Mouse (Mus musculus): Measurements from ENCODE around the gene Gtf2h2.
"Not testable (repeated sequence)": the region's sequence is repeated elsewhere in the genome, so short reads cannot be mapped to it uniquely, and the experiment has no call there.

The Gtf2h2 gene

DNA sequence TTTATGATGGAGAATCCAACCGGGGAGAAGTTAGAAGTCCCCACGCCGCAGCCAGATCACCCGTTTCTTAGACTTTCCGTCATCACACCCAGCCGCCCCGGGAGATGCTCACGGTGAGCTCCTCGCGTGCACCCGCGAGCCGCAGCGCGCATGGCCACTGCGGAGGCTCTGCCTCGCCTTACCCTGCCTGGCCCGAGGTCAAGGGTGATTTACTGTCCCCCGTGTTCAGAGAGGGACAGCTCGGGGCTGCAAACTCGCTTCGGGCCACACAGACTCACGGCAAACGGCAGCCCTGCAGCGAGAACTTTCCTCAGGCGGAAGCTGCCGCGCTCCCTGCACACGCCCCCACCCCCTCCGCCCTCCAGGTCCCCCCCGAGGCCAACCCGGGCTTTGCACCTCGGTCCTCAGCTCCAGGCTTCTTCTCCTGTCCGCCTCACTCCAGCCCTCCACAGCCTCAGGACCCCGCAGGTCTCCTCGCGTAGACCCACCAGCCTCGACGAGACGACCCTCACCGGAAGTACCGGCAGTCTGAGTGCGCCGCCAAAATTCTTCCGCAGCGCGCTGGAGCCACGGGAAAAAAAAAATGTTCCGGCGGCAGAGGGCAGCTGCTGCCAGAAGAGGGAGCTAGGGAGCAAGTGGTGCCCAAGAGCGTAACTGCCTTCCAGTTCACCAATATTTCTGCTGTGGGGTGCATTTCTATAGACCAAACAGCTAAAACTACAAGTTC lies at the start of gene Gtf2h2:
Gene Gtf2h2 (minus strand): TSS at position 519 of the 727 bp plus-strand sequence.
- peak; percentile 91 for DNase-seq (ENCODE audit: low spot score)

DNA sequence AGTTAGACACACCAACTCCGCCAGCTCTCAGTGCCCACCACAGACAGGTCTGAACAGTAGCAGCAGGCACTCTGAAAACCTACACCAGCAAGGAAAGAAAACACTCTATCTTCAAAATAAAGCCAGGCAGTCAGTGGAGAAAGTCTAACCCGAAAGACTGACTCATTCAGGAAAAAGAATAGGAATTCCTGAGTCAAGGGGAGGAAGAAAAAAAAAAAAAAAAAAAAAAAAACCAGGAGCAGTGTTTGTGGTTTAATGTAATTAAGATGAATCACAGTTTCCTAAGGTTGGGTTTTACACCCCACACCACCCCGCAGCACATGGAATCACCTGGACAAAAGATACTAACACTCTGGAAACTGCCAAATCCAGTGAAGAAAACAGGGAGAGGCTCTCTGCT lies 43.8 kb upstream of the Gtf2h2 start:
- no peak for DNase-seq (ENCODE audit: low spot score)

DNA sequence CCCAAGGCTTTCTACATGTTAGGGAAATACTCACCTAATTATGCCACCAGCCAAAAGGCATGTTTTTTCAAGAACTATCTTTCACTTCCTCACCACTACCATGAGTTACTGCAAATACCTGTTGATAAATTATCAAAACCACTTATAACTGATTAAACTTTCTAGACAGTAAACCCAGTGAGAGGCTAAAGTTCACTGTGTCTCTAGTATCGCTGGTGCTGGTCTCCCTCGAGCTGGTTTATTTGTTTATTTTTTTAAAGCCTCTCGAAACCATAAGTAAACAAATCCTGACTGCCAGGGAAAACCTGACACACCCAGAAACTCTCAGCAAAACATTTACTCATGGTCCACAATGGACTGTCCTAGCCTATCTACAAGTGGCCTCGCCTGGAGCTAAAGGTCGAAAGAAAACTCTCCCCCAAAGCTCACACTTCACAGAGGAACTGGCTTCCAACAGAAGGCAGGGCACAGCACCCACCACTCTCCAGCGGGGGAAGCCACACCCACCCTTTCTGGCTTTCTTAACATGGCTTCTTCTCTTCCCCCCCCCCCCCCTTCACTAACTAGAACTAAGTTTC lies 40.5 kb upstream of the Gtf2h2 start:
- DNase-seq (ENCODE audit: low spot score): no peak

DNA sequence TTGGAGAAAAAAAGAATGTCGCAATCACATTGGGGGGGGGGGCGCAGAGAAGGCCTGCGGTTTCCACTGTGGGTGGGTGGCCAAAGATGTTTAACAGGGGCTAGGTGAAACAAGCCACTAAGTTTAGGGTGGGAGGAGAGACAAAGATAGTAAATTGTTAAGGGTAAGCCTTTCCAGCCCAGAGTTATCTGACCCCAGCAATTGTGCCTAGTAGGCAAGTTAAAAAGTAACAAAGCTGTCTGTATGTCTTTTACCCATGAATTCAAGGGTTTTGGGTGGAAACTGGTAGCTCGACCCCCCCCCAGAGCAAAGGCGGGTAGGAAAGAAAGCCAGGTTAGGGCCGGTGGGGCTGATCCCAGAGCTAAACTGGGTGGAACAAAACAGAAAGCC lies 34.3 kb upstream of the Gtf2h2 start:
- no peak for DNase-seq (ENCODE audit: low spot score)

DNA sequence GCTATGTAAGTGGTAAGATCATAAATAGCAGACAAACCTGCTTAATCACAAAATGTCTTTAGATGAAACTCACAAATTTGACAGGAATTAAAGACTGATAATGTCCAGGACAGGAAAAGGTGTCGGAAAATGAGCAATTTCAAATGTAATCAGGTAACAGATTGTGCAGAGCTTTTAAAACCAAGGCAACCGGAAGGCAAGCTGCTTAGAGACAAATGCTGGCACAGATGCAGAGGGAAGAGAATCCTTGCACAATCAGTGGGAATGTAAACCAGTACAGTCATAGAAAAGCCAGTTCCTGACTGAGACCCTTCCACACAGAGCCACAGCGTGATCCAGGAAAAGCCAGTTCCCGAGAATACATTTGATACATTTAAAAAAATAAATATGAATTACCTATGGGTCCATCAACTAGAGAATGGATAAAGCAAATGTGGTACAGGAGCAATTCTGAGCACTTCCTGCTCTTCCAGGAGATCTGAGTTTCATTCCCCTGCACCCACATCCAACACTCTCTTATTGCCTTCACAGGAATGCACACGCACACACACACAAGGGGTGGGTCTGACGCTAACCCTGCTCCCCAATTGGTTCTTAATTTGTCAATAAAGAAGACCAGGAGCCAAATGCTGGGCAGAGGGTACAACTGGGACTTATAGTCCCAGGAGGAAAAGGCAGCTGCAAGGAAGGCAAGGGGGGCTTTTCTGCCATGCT lies 33.7 kb upstream of the Gtf2h2 start:
- no peak for DNase-seq (ENCODE audit: low spot score)

DNA sequence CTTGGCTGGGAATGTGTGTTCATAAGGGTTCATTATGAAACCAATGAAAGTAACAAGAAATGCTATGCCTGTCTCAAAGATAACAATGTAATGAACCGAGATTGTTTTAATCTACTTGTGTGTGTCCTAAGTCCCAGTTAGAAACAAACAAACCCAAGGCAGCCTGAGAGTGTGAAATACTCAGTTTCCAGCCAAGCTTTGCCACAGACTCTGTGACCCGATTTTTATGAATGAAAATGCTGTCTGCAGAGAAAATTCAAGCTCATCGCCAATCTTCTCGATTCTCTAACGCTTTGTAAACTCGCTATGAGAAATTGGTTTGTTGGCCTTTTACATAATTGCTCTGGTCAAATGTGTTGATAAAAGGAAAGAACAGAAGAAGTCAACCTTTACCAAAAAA lies 32.5 kb upstream of the Gtf2h2 start:
- no peak for DNase-seq (ENCODE audit: low spot score)

DNA sequence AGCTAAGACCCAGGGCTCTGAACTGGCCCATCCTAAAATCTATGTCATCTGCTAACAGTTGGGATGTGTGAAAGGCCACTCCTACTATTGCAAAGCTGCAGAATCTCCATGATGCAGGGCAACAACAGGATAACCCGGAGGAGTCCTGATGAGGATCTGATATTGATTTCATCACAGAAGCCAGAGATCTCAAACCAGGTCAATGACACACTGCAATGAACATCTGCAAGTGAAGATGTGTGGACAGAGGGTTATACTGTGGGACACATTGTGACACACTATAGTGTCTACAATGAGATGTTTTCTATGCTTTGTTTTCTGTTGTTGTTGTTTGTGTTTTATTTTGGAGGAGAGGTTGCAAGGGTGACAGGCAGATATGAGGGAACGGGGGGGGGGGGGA lies 31.3 kb upstream of the Gtf2h2 start:
- no peak for DNase-seq (ENCODE audit: low spot score)

DNA sequence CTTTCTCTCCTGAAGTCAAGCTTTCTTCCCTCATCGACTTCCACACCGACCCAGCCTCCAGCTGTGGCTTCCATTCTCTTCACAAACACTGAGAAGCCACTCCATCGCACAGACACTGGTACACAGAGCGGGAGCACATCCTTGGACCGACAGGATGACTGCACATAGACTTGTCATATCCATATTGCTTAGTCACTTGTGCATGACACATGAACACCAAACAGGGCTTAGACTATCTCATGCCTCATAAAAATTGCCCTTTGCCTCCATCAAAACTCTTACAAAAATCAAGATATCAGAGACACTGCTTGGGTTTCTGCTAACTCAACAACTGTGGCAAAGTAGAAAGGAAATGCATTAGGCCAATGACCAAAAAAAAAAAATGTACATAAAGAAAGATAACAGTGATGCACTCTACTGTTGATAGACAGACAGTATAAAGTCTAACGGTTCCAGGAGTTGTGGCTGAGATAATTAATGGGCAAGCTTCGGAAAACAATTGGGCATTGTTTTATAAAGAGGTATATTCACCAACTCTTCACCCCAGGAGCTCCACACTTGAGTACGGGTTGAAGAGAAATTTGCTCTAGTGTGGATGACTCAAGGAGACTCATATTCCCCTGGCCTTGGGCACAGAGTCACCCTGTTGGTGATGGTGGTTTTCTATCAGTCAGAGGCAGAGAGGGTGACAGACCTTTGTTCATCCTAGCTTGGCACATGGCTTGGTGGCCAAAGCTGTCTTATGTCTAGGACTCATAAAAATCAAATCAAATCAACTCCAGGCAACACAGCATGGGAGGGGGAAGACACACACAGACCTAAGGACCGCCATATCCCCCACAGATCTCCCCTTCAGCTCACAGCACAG lies 29.6 kb upstream of the Gtf2h2 start:
- DNase-seq (ENCODE audit: low spot score): no peak

DNA sequence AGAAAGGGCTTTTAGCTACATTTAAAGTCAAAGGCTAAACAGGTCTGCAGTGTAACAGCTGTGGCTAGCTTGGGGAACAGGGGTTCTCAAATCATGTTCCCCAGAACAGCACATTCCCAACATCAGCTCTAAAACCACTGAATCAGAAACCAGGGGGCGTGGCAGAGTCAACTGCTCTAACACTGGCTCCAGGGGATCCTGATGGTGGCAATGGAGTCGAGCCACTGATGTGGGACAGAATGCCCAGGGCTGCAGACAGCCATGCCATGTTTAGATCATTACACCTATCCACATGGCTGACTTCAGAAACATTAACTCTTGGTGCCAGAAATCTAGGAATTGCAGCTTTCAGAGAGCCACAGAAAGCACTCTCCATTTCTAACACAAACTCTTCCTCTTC lies 26.8 kb upstream of the Gtf2h2 start:
- DNase-seq (ENCODE audit: low spot score): no peak

DNA sequence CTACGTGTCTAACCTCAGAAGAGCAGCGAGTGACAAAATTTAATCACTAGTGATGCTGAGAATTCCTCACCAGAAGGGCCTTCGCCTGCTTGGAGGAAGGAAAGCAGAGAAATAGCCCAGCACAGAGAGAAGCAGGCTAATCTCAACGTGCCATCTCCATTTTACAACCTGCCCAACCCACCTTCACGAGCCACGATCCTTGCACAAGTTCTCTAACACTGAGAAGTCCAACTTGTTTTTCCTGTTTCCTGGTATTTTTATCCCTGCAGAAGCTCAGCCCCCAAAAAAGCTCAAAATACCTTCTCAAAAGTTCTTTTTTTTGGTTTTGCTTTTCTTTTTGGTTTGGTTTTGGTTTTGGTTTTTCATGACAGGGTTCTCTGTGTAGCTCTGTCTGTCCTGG lies 25.8 kb upstream of the Gtf2h2 start:
- DNase-seq (ENCODE audit: low spot score): no peak

DNA sequence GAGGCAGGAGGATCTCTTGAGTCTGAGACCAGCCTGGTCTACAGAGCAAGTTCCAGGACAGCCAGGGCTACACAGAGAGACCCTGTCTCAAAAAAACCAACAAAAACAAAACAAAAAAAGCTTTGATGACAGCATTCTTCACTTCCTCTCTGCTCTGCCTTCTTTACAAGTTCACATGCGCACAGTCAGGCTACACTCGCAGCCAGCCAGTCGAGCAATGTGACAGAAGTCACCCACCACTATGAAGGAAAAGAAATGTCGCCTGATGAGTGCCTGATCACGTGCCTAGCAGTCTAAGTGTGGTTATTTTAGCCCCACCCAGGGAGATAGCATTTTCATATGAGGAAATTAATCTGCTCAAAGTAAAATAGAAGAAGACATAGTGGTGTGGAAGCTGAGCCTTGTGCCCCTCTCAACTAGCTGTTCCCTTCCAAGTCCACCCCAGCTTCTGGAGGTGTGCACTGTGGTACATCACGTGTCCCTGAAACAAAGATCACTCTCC lies 25.3 kb upstream of the Gtf2h2 start:
- no peak for DNase-seq (ENCODE audit: low spot score)

DNA sequence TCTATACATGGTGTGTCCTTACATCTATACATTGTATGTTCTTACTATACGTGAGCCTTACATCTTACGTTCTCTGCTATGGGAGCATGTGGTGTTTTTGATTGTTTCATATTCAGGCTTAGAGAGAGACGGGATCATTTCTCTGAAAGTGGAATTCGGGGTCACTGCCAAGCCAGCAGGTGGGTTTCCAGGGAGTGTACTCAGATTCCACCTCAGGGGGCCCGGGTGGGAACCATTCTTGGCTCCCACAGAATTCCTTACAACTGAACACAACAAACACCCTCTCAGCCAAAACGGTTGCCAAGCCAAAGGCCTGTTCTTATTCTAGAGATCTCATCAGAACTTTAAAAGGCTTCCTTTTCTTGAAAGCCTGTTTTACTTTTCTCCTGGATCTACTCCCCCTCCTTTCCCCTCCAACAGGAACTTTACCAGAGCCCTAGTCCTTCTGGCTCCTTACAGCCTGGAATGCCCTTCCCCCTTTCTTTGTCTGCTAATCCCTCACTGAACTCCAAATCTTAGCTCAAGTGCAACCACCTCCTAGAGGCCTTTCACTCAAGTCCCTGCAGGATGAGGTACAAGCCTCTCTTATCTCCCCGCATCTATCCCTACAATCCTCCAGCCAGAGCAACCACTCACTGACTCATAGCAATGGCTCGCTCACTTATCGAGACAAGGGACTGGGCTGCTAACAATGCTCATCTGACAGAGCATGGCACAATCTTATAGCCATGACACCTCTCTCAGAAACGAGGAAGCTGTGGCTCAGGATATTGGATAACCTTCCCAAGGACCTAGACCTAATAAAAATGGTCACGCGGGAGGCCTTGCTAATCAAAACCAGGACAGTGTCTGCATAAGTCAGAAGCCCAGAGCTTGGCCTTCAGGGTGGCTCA lies 24.1 kb upstream of the Gtf2h2 start:
- DNase-seq (ENCODE audit: low spot score): peak; percentile 30

DNA sequence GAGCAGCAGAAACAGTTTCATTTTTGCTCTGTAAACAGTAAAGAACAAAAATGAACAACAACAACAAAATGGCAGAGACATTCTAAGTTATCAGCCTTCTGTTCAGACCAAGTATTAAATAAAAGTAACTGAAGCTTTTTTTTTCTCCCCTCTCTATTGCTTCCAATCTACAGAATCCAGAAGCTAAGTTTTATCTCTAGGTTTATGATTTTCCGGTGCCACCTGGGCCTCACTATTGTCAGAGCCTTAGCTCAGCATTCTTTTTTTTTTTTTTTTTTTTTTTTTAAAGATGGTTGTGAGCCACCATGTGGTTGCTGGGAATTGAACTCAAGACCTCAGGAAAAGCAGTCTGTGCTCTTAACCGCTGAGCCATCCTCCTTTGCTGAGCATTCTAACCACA lies 20.4 kb upstream of the Gtf2h2 start:
- no peak for DNase-seq (ENCODE audit: low spot score)

DNA sequence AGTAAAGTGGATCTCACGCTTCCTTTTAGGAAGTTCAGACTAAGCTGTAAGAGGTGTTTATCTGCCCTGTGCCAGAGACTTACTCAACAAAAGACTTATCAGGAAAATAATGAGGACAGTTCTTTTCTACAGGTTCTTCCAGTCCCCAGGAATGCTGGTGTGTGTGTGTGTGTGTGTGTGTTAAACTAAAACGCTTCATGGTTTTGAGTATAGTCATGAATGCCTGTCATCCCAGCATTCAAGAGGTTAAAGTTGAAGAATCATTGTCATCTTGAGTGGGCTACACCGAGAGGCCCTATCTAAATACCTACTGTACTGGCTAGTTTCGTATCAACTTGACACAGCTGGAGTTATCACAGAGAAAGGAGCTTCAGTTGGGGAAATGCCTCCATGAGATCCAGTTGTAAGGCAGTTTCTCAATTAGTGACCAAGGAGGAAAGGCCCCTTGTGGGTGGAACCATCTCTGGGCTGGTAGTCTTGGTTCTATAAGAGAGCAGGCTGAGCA lies 19.5 kb upstream of the Gtf2h2 start:
- no peak for DNase-seq (ENCODE audit: low spot score)

DNA sequence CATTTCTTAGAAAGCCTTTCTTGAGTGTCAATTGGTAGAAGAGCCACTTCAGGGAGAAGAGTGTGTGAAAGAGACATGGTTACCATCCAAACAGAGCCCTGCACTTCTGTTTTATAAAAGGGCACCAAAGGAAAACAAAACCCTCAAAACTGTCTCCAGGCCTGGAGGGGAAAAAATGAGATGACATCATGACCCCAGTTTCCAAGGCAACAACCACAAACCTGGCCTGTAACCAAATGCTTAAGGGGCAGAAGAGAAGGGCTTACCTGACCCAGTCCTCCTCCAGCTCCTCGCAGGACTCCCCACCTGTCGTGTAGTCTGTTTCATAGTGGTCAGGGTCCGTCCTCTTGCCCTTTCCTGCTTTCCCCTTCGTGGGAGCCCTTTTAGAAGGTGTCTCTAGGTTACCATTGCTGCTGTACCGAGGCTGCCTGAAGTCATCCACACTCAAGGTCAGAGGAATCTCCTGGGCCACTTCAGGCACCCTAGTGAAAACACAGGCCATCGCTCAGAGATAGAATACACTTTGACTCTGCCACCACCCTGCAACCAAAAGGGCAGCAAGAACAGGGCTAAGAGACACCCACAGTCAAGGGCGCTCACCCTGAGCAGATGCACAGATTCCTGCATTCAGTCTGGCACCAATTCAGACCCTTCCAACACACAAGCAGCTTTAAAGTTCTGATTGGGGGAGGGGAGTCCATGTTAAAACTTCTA lies 18.9 kb upstream of the Gtf2h2 start:
- DNase-seq (ENCODE audit: low spot score): no peak

DNA sequence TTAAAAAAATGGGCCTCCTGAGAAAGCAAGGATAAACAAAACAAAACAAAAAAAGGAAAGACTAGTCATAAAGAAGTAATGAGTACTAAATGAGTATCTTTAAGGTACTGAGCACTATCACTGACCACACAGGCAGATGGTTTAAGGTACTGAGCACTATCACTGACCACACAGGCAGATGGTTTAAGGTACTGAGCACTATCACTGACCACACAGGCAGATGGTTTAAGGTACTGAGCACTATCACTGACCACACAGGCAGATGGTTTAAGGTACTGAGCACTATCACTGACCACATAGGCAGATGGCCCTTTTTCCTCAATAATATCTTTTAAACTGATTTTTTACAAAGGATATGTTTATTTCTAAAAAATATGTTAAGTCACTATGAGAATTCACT lies 7.2 kb upstream of the Gtf2h2 start:
- DNase-seq (ENCODE audit: low spot score): not testable (repeated sequence)

DNA sequence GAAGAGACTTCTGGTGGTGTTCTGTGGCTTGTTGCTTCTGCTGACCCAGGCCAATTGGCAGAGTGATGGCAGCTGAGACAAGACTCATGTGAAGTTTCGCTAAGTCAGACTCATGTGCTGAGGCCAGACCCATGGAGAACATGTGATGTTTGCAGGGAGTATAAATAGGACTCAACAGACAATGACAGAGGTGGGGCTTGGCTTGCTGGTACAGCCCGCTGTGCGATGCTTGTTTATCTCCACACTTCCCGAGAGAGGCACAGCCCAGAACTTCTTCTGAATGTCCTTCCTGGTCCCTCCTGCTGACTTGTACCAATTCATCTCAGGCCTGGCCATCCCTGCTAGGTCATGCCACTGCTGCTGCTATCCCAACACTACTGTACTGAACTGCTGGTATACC lies 3.0 kb upstream of the Gtf2h2 start:
- DNase-seq (ENCODE audit: low spot score): no peak

DNA sequence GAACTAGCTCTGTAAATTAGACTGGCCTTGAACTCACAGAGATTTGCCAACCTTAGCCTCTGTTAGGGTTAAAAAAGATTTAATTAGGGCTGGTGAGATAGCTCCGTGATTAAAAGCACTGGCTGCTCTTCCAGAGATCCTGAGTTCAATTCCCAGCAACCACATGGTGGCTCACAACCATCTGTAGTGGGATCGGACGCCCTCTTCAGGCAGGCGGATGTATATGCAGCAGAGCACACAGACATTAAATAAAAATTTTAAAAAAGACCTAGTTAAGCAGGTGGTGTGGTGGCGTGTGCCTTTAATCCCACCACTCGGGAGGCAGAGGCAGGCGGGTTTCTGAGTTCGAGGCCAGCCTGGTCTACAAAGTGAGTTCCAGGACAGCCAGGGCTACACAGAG lies 2.0 kb upstream of the Gtf2h2 start:
- DNase-seq (ENCODE audit: low spot score): not testable (repeated sequence)

DNA sequence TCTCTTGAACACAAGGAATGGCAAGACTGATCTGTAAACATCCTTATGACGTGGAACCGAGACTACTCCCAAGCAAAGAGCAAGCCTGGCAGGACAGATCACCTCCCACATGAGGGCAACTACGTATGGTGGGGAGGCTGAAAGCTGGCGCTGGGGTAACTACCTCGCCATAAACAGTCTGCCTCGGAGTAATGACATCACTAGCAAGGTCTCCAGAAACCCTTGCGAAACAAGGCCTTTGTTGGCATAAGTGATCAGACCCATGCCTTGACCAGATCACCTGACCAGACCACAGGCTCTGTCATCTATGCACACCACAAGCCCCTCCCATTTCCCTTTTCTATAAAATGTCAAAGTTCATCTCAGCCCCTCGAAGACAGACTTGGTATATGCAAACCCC lies 934 bp upstream of the Gtf2h2 start:
- DNase-seq (ENCODE audit: low spot score): no peak

DNA sequence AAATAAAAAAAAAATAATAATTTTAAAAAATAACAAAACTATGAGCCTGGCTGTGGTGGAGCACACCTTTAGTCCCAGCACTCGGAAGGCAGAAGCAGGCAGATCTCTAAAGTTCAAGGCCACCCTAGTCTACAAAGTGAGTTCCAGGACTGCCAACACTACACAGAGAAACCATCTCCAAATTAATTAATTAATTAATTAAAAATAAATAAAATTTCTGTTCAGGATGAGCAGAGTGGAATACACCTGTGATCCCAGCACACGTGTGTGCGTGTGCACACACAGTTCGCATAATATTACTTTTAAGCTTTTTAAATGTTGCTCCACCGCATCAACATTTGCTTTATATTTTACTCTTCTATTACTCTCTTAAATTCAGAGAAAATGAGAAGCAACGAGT lies 756 bp downstream of the Gtf2h2 start:
- no peak for DNase-seq (ENCODE audit: low spot score)
